Mouse (Mus musculus): Measurements from ENCODE around the gene Mrps16. TPM values are rescaled to one million over a fixed set of nuclear protein-coding genes. Genes with fewer than 3 reads are reported as not detected.
A peak's percentile ranks its signal among the peaks of the same experiment; 100 is the strongest.

Mrps16 gene
- polyA plus RNA-seq, 1 experiment from 2014 or later, result 97.9 TPM

GRCm38 (mm10) chr14:20400071-20400470, 6.6 kb upstream of the Mrps16 start:
- WGBS (ENCODE audit: insufficient replicate concordance), result 46% methylated on average over 1 of the region's 1 CpGs
- H3K4me3 ChIP-seq (ENCODE audit: low read depth, low read length), result no peak overlapping the region
- ATAC-seq (replicated peaks; ENCODE audit: insufficient number of reproducible peaks, low FRiP score, low TSS enrichment), result no peak
- no peak overlapping the region for H3K4me2 ChIP-seq
- H3K9me3 ChIP-seq (replicated peaks; ENCODE audit: control insufficient read depth, low read length), result no peaks in the 10 kb centered on the region
- H3K27me3 ChIP-seq (ENCODE audit: control insufficient read depth, insufficient read depth, low read length), result no peaks in the 10 kb centered on the region
- no peaks in the 10 kb centered on the region for H3K36me3 ChIP-seq (ENCODE audit: control insufficient read depth, insufficient read depth, low read length)
- no peak overlapping the region for H3K9ac ChIP-seq (ENCODE audit: low read depth, low read length)
- H3K4me1 ChIP-seq (ENCODE audit: control insufficient read depth, insufficient read depth, low read length), result no peaks in the 10 kb centered on the region
- no peak overlapping the region for H3K27ac ChIP-seq (ENCODE audit: low read depth, low read length)

- ATAC-seq (replicated peaks; ENCODE audit: insufficient number of reproducible peaks, low FRiP score, low TSS enrichment), result no peak; the same call in 1 of the 2 replicates
- H3K9ac ChIP-seq (ENCODE audit: low read depth, low read length), result no peak overlapping the region
- 40% methylated on average over 4 of the region's 4 CpGs for WGBS (ENCODE audit: insufficient replicate concordance)
- no peak overlapping the region for H3K27ac ChIP-seq (ENCODE audit: low read depth, low read length)
- no peak overlapping the region for H3K4me2 ChIP-seq
- H3K9me3 ChIP-seq (replicated peaks; ENCODE audit: control insufficient read depth, low read length), result no peaks in the 10 kb centered on the region
- no peaks in the 10 kb centered on the region for H3K36me3 ChIP-seq (ENCODE audit: control insufficient read depth, insufficient read depth, low read length)
- no peaks in the 10 kb centered on the region for H3K27me3 ChIP-seq (ENCODE audit: control insufficient read depth, insufficient read depth, low read length)
- H3K4me3 ChIP-seq (ENCODE audit: low read depth, low read length), result no peak overlapping the region
- no peaks in the 10 kb centered on the region for H3K4me1 ChIP-seq (ENCODE audit: control insufficient read depth, insufficient read depth, low read length)
Observed at GRCm38 (mm10) chr14:20398864-20399263, 5.4 kb upstream of the Mrps16 start.

DNA sequence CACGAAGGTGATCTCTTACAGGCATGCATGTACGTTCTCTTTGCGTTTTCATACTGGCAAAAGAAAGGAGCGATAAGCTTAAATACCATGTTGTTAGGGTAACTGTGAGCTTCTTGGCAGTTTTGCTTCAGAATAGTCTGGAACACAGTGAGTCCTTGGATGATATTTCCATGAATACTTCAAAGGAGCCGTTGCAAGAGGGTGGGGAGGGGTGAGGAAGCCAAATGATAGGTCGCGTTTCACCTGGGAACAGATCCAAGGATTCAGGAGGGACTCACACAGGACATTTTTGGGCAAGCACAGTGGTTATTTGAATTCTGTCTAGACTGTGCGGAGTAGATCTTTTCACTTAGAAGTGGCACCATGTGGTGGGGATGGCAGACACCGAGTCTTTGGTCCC, 3.8 kb upstream of the Mrps16 start:
- H3K27me3 ChIP-seq (ENCODE audit: control insufficient read depth, insufficient read depth, low read length), result no peaks in the 10 kb centered on the region
- no peaks in the 10 kb centered on the region for H3K4me1 ChIP-seq (ENCODE audit: control insufficient read depth, insufficient read depth, low read length)
- no peak overlapping the region for H3K4me2 ChIP-seq
- H3K4me3 ChIP-seq (ENCODE audit: low read depth, low read length), result no peak overlapping the region
- H3K9ac ChIP-seq (ENCODE audit: low read depth, low read length), result no peak overlapping the region
- no peak overlapping the region for H3K27ac ChIP-seq (ENCODE audit: low read depth, low read length)
- no peak for ATAC-seq (replicated peaks; ENCODE audit: insufficient number of reproducible peaks, low FRiP score, low TSS enrichment)
- 80% methylated on average over 9 of the region's 9 CpGs for WGBS (ENCODE audit: insufficient replicate concordance)
- H3K9me3 ChIP-seq (replicated peaks; ENCODE audit: control insufficient read depth, low read length), result no peaks in the 10 kb centered on the region
- H3K36me3 ChIP-seq (ENCODE audit: control insufficient read depth, insufficient read depth, low read length), result no peaks in the 10 kb centered on the region

DNA sequence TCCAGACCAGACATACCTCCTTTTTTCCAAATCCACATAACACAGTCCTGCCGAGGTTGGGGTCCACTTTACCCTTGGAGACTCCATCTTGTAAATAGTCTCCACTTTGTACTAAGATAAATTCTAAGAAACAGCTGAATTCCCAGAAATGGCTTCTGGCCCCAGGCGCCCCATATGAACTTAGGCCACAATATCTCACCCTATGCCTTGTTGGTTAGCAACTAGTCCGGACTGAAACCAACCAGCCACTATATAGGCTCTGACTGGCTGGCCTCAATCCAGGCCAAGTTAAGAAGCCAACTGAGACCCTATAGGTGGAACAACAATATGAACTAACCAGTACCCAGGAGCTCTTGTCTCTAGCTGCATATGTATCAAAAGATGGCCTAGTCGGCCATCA, 1.1 kb downstream of the Mrps16 start:
- WGBS (ENCODE audit: insufficient replicate concordance), result 77% methylated on average over 3 of the region's 4 CpGs
- no peak overlapping the region for H3K27ac ChIP-seq (ENCODE audit: low read depth, low read length)
- 0 out of 2 replicates have a peak, but pooled peaks cover 5% of the 10 kb centered on the region for H3K36me3 ChIP-seq (ENCODE audit: control insufficient read depth, insufficient read depth, low read length)

GRCm38 (mm10) chr14:20389446-20390079, 3.9 kb downstream of the Mrps16 start:
- H3K36me3 ChIP-seq (ENCODE audit: control insufficient read depth, insufficient read depth, low read length), result peaks cover 5% of the 10 kb centered on the region; the same call in 1 of the 2 replicates
- peak overlapping the region; percentile 84 for H3K4me2 ChIP-seq
- no peak for ATAC-seq (replicated peaks; ENCODE audit: insufficient number of reproducible peaks, low FRiP score, low TSS enrichment)
- H3K27me3 ChIP-seq (ENCODE audit: control insufficient read depth, insufficient read depth, low read length), result no peaks in the 10 kb centered on the region
- H3K9me3 ChIP-seq (replicated peaks; ENCODE audit: control insufficient read depth, low read length), result no peaks in the 10 kb centered on the region
- H3K9ac ChIP-seq (ENCODE audit: low read depth, low read length), result no peak overlapping the region
- H3K4me3 ChIP-seq (ENCODE audit: low read depth, low read length), result peak overlapping the region; percentile 84
- no peak overlapping the region for H3K27ac ChIP-seq (ENCODE audit: low read depth, low read length)
- H3K4me1 ChIP-seq (ENCODE audit: control insufficient read depth, insufficient read depth, low read length), result peaks cover 18% of the 10 kb centered on the region
- 83% methylated on average over 8 of the region's 8 CpGs for WGBS (ENCODE audit: insufficient replicate concordance)

More for the DNA sequence above, 1.1 kb downstream of the Mrps16 start:
- H3K4me3 ChIP-seq (ENCODE audit: low read depth, low read length), result peak overlapping the region; percentile 80; the same call in 1 of the 2 replicates
- H3K27me3 ChIP-seq (ENCODE audit: control insufficient read depth, insufficient read depth, low read length), result no peaks in the 10 kb centered on the region
- no peak for ATAC-seq (replicated peaks; ENCODE audit: insufficient number of reproducible peaks, low FRiP score, low TSS enrichment)
- no peaks in the 10 kb centered on the region for H3K9me3 ChIP-seq (replicated peaks; ENCODE audit: control insufficient read depth, low read length)
- peak overlapping the region; percentile 73 for H3K4me2 ChIP-seq
- H3K4me1 ChIP-seq (ENCODE audit: control insufficient read depth, insufficient read depth, low read length), result peaks cover 8% of the 10 kb centered on the region
- no peak overlapping the region for H3K9ac ChIP-seq (ENCODE audit: low read depth, low read length)

GRCm38 (mm10) chr14:20388441-20389129, 4.8 kb downstream of the Mrps16 start, which contains the start of gene Dnajc9:
Dnajc9 (minus strand) TSS chr14:20388910.
- H3K4me3 ChIP-seq (ENCODE audit: low read depth, low read length), result peak within 1 kb of the TSS; percentile 84
- H3K4me2 ChIP-seq, result peak within 1 kb of the TSS; percentile 84
- H3K4me1 ChIP-seq (ENCODE audit: control insufficient read depth, insufficient read depth, low read length), result peaks cover 18% of the 10 kb centered on the region
- H3K9ac ChIP-seq (ENCODE audit: low read depth, low read length), result peak within 1 kb of the TSS; percentile 90
- peak; percentile 81 for ATAC-seq (replicated peaks; ENCODE audit: insufficient number of reproducible peaks, low FRiP score, low TSS enrichment)
- under 1% methylated on average over 59 of the region's 59 CpGs for whole genome bisulfite sequencing (ENCODE audit: insufficient replicate concordance)
- no peaks in the 10 kb centered on the region for H3K9me3 ChIP-seq (replicated peaks; ENCODE audit: control insufficient read depth, low read length)
- H3K27me3 ChIP-seq (ENCODE audit: control insufficient read depth, insufficient read depth, low read length), result no peaks in the 10 kb centered on the region
- peaks cover 5% of the 10 kb centered on the region; the same call in 1 of the 2 replicates for H3K36me3 ChIP-seq (ENCODE audit: control insufficient read depth, insufficient read depth, low read length)
- peak within 1 kb of the TSS; percentile 88 for H3K27ac ChIP-seq (ENCODE audit: low read depth, low read length)

GRCm38 (mm10) chr14:20379753-20380430, 13.5 kb downstream of the Mrps16 start:
- WGBS (ENCODE audit: insufficient replicate concordance), result 87% methylated on average over 9 of the region's 9 CpGs
- H3K4me3 ChIP-seq (ENCODE audit: low read depth, low read length), result no peak overlapping the region
- H3K36me3 ChIP-seq (ENCODE audit: control insufficient read depth, insufficient read depth, low read length), result peaks cover 15% of the 10 kb centered on the region
- H3K27ac ChIP-seq (ENCODE audit: low read depth, low read length), result no peak overlapping the region
- no peaks in the 10 kb centered on the region for H3K9me3 ChIP-seq (replicated peaks; ENCODE audit: control insufficient read depth, low read length)
- no peak overlapping the region for H3K4me2 ChIP-seq
- no peak for ATAC-seq (replicated peaks; ENCODE audit: insufficient number of reproducible peaks, low FRiP score, low TSS enrichment)
- H3K27me3 ChIP-seq (ENCODE audit: control insufficient read depth, insufficient read depth, low read length), result no peaks in the 10 kb centered on the region
- peaks cover 18% of the 10 kb centered on the region for H3K4me1 ChIP-seq (ENCODE audit: control insufficient read depth, insufficient read depth, low read length)
- H3K9ac ChIP-seq (ENCODE audit: low read depth, low read length), result no peak overlapping the region

GRCm38 (mm10) chr14:20379087-20379640, 14.3 kb downstream of the Mrps16 start:
- peaks cover 18% of the 10 kb centered on the region for H3K4me1 ChIP-seq (ENCODE audit: control insufficient read depth, insufficient read depth, low read length)
- no peak overlapping the region for H3K27ac ChIP-seq (ENCODE audit: low read depth, low read length)
- ATAC-seq (replicated peaks; ENCODE audit: insufficient number of reproducible peaks, low FRiP score, low TSS enrichment), result no peak
- 86% methylated on average over 5 of the region's 5 CpGs for whole genome bisulfite sequencing (ENCODE audit: insufficient replicate concordance)
- H3K4me3 ChIP-seq (ENCODE audit: low read depth, low read length), result no peak overlapping the region
- H3K9me3 ChIP-seq (replicated peaks; ENCODE audit: control insufficient read depth, low read length), result no peaks in the 10 kb centered on the region
- peaks cover 15% of the 10 kb centered on the region for H3K36me3 ChIP-seq (ENCODE audit: control insufficient read depth, insufficient read depth, low read length)
- no peak overlapping the region for H3K4me2 ChIP-seq
- no peak overlapping the region for H3K9ac ChIP-seq (ENCODE audit: low read depth, low read length)
- H3K27me3 ChIP-seq (ENCODE audit: control insufficient read depth, insufficient read depth, low read length), result no peaks in the 10 kb centered on the region
